Mouse (Mus musculus): ENCODE data around the gene Gm20509.
A peak's percentile ranks its signal among the peaks of the same experiment; 100 is the strongest.

GRCm38 (mm10) chr9:73091747-73092146 is 10.5 kb upstream of the Gm20509 start:
- peak; percentile 54; the same call in 1 of the 2 replicates for TF ChIP-seq CTCF (IDR thresholded peaks at IDR 0.05; ENCODE audit: borderline replicate concordance, insufficient read depth, low read depth, low read length)
- no peak for TF ChIP-seq POLR2A (IDR thresholded peaks at IDR 0.05; ENCODE audit: borderline replicate concordance, insufficient read depth, low read length)

Measured in cerebellum, adult 2 months (tissue).